Mouse (Mus musculus): Measurements from ENCODE around the gene Dock1. TPM values are rescaled to one million over a fixed set of nuclear protein-coding genes. Genes with fewer than 3 reads are reported as not detected.

The Dock1 gene
- polyA plus RNA-seq, 1 experiment: 54.8 TPM

DNA sequence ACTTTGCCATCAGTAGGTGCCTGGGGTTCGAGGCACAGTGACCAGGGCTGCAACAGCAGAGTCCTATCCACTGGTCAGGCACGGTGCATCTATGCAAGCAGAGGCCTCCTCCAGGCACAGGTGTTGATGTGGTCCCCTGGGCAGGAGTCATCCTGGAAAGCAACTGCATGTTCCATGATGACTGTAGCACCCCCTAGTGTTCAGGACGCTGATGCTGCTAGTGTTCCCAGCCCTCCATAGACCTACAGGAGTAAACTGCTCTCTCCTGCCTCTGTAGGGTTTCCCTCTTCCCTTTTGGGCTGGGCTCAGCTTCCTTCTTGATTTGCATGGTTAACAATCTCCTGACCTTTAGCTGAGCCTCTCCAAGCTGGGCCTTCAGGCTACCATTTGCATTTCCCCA, 494.7 kb downstream of the Dock1 start:
- Histone ChIP-seq H3K4me3 (ENCODE audit: low read depth, low read length) (no peak overlapping the region), H3K36me3 (ENCODE audit: control insufficient read depth, insufficient read depth, low read length, poor library complexity, severe bottlenecking) (no peaks in the 10 kb centered on the region), H3K27ac (ENCODE audit: insufficient read depth, low read length) (no peak overlapping the region), H3K9me3 (replicated peaks; ENCODE audit: control insufficient read depth, insufficient read depth, low read length, poor library complexity, severe bottlenecking) (no peaks in the 10 kb centered on the region), H3K9ac (ENCODE audit: low read depth, poor library complexity, severe bottlenecking) (no peak overlapping the region), H3K4me1 (ENCODE audit: control insufficient read depth, insufficient read depth, low read length) (no peaks in the 10 kb centered on the region), H3K27me3 (ENCODE audit: control insufficient read depth, insufficient read depth, low read length, poor library complexity, severe bottlenecking) (no peaks in the 10 kb centered on the region)
- TF ChIP-seq CTCF (IDR thresholded peaks at IDR 0.05; ENCODE audit: low read depth, low read length): peak; percentile 80
- TF ChIP-seq POLR2A (IDR thresholded peaks at IDR 0.05; ENCODE audit: insufficient read depth, low read length): no peak

DNA sequence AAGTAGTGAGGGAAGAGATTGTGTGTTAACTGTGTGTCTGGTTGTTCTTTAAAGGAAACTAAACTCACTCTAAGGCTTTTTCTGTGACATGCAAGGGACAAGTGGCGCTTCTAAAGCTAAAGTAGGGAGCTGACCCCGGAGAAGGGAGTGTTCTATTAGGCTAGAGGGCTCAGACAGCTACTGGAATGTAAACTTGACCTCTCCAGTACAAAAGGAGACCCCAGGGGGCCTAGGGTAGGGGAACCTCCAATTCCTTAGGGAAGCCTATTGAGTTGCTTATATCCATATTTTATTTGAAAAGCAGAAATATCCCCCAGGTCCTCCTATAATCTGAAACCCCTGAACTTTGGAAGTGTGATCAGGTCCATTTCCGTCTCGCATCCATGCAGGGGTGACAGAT, 499.5 kb downstream of the Dock1 start:
- Histone ChIP-seq H3K4me1 (ENCODE audit: control insufficient read depth, insufficient read depth, low read length) (no peaks in the 10 kb centered on the region), H3K27me3 (ENCODE audit: control insufficient read depth, insufficient read depth, low read length, poor library complexity, severe bottlenecking) (no peaks in the 10 kb centered on the region), H3K9me3 (replicated peaks; ENCODE audit: control insufficient read depth, insufficient read depth, low read length, poor library complexity, severe bottlenecking) (no peaks in the 10 kb centered on the region), H3K36me3 (ENCODE audit: control insufficient read depth, insufficient read depth, low read length, poor library complexity, severe bottlenecking) (no peaks in the 10 kb centered on the region), H3K27ac (ENCODE audit: insufficient read depth, low read length) (no peak overlapping the region), H3K4me3 (ENCODE audit: low read depth, low read length) (no peak overlapping the region), H3K9ac (ENCODE audit: low read depth, poor library complexity, severe bottlenecking) (no peak overlapping the region)
- TF ChIP-seq CTCF (IDR thresholded peaks at IDR 0.05; ENCODE audit: low read depth, low read length) (no peak), EP300 (IDR thresholded peaks at IDR 0.05; ENCODE audit: insufficient read depth, low read depth, low read length) (no peak), POLR2A (IDR thresholded peaks at IDR 0.05; ENCODE audit: insufficient read depth, low read length) (no peak)

DNA sequence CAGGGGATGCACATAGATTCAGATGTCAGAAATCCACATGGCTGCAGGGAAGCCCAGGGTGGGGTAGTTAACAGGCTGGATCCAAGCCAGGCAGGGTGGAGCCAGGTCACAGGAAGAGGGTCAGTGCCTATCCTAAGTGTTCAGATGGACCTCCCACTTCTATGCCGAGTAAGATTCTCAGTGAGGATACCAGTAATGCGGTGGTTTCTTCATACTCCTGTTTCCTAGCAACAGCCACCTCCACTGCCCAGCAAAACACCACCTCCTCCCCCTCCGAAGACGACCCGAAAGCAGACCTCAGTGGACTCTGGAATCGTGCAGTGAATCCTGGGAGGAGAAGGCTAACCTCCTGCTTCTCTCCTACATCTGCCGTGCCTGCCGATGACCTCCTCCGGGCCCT, 501.8 kb downstream of the Dock1 start:
- Histone ChIP-seq H3K9ac (ENCODE audit: low read depth, poor library complexity, severe bottlenecking) (no peak overlapping the region), H3K4me1 (ENCODE audit: control insufficient read depth, insufficient read depth, low read length) (no peaks in the 10 kb centered on the region), H3K36me3 (ENCODE audit: control insufficient read depth, insufficient read depth, low read length, poor library complexity, severe bottlenecking) (no peaks in the 10 kb centered on the region), H3K4me3 (ENCODE audit: low read depth, low read length) (no peak overlapping the region), H3K9me3 (replicated peaks; ENCODE audit: control insufficient read depth, insufficient read depth, low read length, poor library complexity, severe bottlenecking) (no peaks in the 10 kb centered on the region), H3K27me3 (ENCODE audit: control insufficient read depth, insufficient read depth, low read length, poor library complexity, severe bottlenecking) (no peaks in the 10 kb centered on the region), H3K27ac (ENCODE audit: insufficient read depth, low read length) (no peak overlapping the region)
- TF ChIP-seq EP300 (IDR thresholded peaks at IDR 0.05; ENCODE audit: insufficient read depth, low read depth, low read length): no peak
- TF ChIP-seq CTCF (IDR thresholded peaks at IDR 0.05; ENCODE audit: low read depth, low read length): no peak
- no peak for TF ChIP-seq POLR2A (IDR thresholded peaks at IDR 0.05; ENCODE audit: insufficient read depth, low read length)

DNA sequence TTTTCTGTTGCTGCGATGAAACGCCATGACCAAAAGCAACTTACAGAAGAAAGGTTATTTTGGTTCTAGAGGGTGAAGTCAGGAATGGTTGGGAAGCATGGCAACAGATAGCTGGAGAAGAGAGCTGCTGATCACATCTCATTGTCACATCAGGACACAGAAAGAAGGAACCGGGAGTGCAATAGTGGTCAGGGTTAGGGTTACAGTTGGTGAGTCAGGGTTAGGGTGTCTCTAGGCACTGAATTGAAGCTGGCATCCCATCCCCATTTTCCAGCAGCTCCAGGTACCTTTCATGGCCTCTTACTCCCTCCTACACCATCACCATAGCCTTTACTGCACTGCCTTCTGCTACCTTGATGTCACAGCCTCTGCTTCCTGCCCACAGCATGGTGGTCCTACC, 523.7 kb downstream of the Dock1 start:
- H3K9me3 ChIP-seq (replicated peaks; ENCODE audit: control insufficient read depth, insufficient read depth, low read length, poor library complexity, severe bottlenecking): no peaks in the 10 kb centered on the region
- H3K9ac ChIP-seq (ENCODE audit: low read depth, poor library complexity, severe bottlenecking): no peak overlapping the region
- H3K27me3 ChIP-seq (ENCODE audit: control insufficient read depth, insufficient read depth, low read length, poor library complexity, severe bottlenecking): no peaks in the 10 kb centered on the region
- TF ChIP-seq CTCF (IDR thresholded peaks at IDR 0.05; ENCODE audit: low read depth, low read length) (no peak), POLR2A (IDR thresholded peaks at IDR 0.05; ENCODE audit: insufficient read depth, low read length) (no peak), EP300 (IDR thresholded peaks at IDR 0.05; ENCODE audit: insufficient read depth, low read depth, low read length) (no peak)
- no peak overlapping the region for H3K4me3 ChIP-seq (ENCODE audit: low read depth, low read length)
- no peaks in the 10 kb centered on the region for H3K36me3 ChIP-seq (ENCODE audit: control insufficient read depth, insufficient read depth, low read length, poor library complexity, severe bottlenecking)
- H3K4me1 ChIP-seq (ENCODE audit: control insufficient read depth, insufficient read depth, low read length): no peaks in the 10 kb centered on the region
- no peak overlapping the region for H3K27ac ChIP-seq (ENCODE audit: insufficient read depth, low read length)

DNA sequence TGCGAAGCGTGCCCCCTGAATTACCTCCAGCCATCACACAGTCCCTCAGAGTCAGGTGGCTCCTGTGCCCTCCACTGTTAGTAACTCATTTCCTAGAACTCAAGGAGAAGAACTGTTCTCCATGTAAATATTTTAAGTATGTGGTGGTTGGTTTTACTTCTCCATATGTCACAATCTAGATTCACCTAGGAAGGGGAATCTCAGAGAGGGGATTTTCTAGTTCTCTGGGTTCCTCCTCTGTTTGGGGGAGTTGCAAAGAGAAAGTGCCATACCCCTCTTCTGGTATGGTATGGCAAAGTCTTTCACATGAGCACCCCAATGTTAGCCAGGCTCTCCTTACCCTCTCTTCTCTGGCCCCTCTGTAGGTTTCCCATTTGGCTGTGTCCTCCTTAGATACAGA, 525.2 kb downstream of the Dock1 start:
- H3K9me3 ChIP-seq (replicated peaks; ENCODE audit: control insufficient read depth, insufficient read depth, low read length, poor library complexity, severe bottlenecking): no peaks in the 10 kb centered on the region
- TF ChIP-seq CTCF (IDR thresholded peaks at IDR 0.05; ENCODE audit: low read depth, low read length): no peak
- TF ChIP-seq POLR2A (IDR thresholded peaks at IDR 0.05; ENCODE audit: insufficient read depth, low read length): no peak
- TF ChIP-seq EP300 (IDR thresholded peaks at IDR 0.05; ENCODE audit: insufficient read depth, low read depth, low read length): no peak

DNA sequence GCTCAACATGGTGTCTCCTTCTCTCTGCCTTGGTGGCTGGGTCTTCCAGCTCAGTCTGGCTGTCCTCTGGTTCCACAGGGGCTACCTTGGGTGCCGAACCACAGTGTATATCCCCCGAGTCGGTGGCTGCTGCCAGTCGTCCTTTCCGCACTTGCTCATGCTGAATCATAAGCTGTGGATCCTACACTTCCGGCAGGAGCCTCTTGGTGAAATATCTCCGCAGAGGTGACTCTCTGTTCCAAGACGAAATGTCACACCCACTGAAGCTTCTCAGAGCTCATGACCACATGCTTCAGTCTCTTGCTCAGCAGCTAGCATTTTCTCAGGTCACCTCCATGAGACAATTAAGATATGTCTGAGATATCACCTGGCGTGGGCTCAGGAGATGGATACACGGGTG, 526.4 kb downstream of the Dock1 start:
- Histone ChIP-seq H3K27ac (ENCODE audit: insufficient read depth, low read length) (no peak overlapping the region), H3K4me1 (ENCODE audit: control insufficient read depth, insufficient read depth, low read length) (no peaks in the 10 kb centered on the region), H3K9ac (ENCODE audit: low read depth, poor library complexity, severe bottlenecking) (no peak overlapping the region), H3K27me3 (ENCODE audit: control insufficient read depth, insufficient read depth, low read length, poor library complexity, severe bottlenecking) (no peaks in the 10 kb centered on the region), H3K4me3 (ENCODE audit: low read depth, low read length) (no peak overlapping the region), H3K9me3 (replicated peaks; ENCODE audit: control insufficient read depth, insufficient read depth, low read length, poor library complexity, severe bottlenecking) (no peaks in the 10 kb centered on the region), H3K36me3 (ENCODE audit: control insufficient read depth, insufficient read depth, low read length, poor library complexity, severe bottlenecking) (no peaks in the 10 kb centered on the region)
- TF ChIP-seq EP300 (IDR thresholded peaks at IDR 0.05; ENCODE audit: insufficient read depth, low read depth, low read length): no peak
- TF ChIP-seq POLR2A (IDR thresholded peaks at IDR 0.05; ENCODE audit: insufficient read depth, low read length): no peak
- TF ChIP-seq CTCF (IDR thresholded peaks at IDR 0.05; ENCODE audit: low read depth, low read length): no peak

More for the DNA sequence above, 525.2 kb downstream of the Dock1 start:
- Histone ChIP-seq H3K9ac (ENCODE audit: low read depth, poor library complexity, severe bottlenecking) (no peak overlapping the region), H3K27ac (ENCODE audit: insufficient read depth, low read length) (no peak overlapping the region), H3K27me3 (ENCODE audit: control insufficient read depth, insufficient read depth, low read length, poor library complexity, severe bottlenecking) (no peaks in the 10 kb centered on the region), H3K4me3 (ENCODE audit: low read depth, low read length) (no peak overlapping the region), H3K4me1 (ENCODE audit: control insufficient read depth, insufficient read depth, low read length) (no peaks in the 10 kb centered on the region), H3K36me3 (ENCODE audit: control insufficient read depth, insufficient read depth, low read length, poor library complexity, severe bottlenecking) (no peaks in the 10 kb centered on the region)
